Mouse (Mus musculus): ENCODE measurements around the gene Pan3. TPM values are rescaled to one million over a fixed set of nuclear protein-coding genes. Genes with fewer than 3 reads are reported as not detected.

Pan3 gene
- polyA plus RNA-seq, 1 experiment from 2014 or later = 36.4 TPM

GRCm38 (mm10) chr5:147490907-147491306, 60.9 kb downstream of the Pan3 start:
- H3K36me3 ChIP-seq (ENCODE audit: control insufficient read depth, insufficient read depth, low read length) = no peaks in the 10 kb centered on the region
- no peak overlapping the region for H3K4me2 ChIP-seq (ENCODE audit: low read length)
- no peaks in the 10 kb centered on the region for H3K4me1 ChIP-seq (ENCODE audit: control insufficient read depth, insufficient read depth, low read depth, low read length)
- H3K27me3 ChIP-seq (replicated peaks; ENCODE audit: control insufficient read depth, insufficient read depth, low read length) = no peaks in the 10 kb centered on the region
- H3K9ac ChIP-seq (ENCODE audit: low read depth, low read length) = no peak overlapping the region
- no peak for ATAC-seq
- no peaks in the 10 kb centered on the region for H3K9me3 ChIP-seq (ENCODE audit: control insufficient read depth, low read length)
- no peak overlapping the region for H3K27ac ChIP-seq (ENCODE audit: low read depth, low read length)
- WGBS = 94% methylated on average over 5 of the region's 5 CpGs
- no peak overlapping the region for H3K4me3 ChIP-seq (ENCODE audit: low read length)

GRCm38 (mm10) chr5:147492511-147492910, 62.5 kb downstream of the Pan3 start:
- Histone ChIP-seq H3K27ac (ENCODE audit: low read depth, low read length) (no peak overlapping the region), H3K27me3 (replicated peaks; ENCODE audit: control insufficient read depth, insufficient read depth, low read length) (no peaks in the 10 kb centered on the region), H3K4me3 (ENCODE audit: low read length) (no peak overlapping the region), H3K4me1 (ENCODE audit: control insufficient read depth, insufficient read depth, low read depth, low read length) (no peaks in the 10 kb centered on the region), H3K9me3 (ENCODE audit: control insufficient read depth, low read length) (no peaks in the 10 kb centered on the region), H3K4me2 (ENCODE audit: low read length) (no peak overlapping the region), H3K36me3 (ENCODE audit: control insufficient read depth, insufficient read depth, low read length) (no peaks in the 10 kb centered on the region), H3K9ac (ENCODE audit: low read depth, low read length) (no peak overlapping the region)
- 87% methylated on average over 3 of the region's 3 CpGs for WGBS
- ATAC-seq = no peak

DNA sequence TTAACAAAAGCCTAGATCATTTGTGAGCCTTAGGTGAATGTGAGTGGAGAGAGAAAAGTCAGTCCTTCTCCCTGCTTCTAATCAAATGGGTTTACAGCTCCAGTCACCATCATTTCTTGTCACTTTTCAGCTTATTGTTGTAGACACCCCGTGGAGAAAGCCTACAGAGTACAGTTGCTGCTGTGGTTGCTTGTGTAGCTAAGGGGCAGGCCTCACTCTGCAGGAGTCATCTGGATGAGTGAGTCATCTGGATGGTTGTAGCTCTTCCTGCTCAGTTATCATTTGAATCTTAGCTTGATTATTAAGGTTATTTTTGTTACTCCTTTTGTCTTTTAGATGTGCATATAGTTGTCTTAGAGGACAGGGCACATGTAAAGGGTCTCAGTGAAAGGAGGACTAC, 63.2 kb downstream of the Pan3 start:
- no peaks in the 10 kb centered on the region for H3K27me3 ChIP-seq (replicated peaks; ENCODE audit: control insufficient read depth, insufficient read depth, low read length)
- no peaks in the 10 kb centered on the region for H3K36me3 ChIP-seq (ENCODE audit: control insufficient read depth, insufficient read depth, low read length)
- no peak overlapping the region for H3K27ac ChIP-seq (ENCODE audit: low read depth, low read length)
- 69% methylated on average over 1 of the region's 1 CpGs for WGBS
- ATAC-seq = no peak
- no peaks in the 10 kb centered on the region for H3K4me1 ChIP-seq (ENCODE audit: control insufficient read depth, insufficient read depth, low read depth, low read length)
- H3K9me3 ChIP-seq (ENCODE audit: control insufficient read depth, low read length) = no peaks in the 10 kb centered on the region
- H3K4me2 ChIP-seq (ENCODE audit: low read length) = no peak overlapping the region
- no peak overlapping the region for H3K4me3 ChIP-seq (ENCODE audit: low read length)
- no peak overlapping the region for H3K9ac ChIP-seq (ENCODE audit: low read depth, low read length)

- WGBS = 93% methylated on average over 8 of the region's 8 CpGs
- no peak overlapping the region for H3K27ac ChIP-seq (ENCODE audit: low read depth, low read length)
Measured at GRCm38 (mm10) chr5:147493685-147494084, 63.7 kb downstream of the Pan3 start.

DNA sequence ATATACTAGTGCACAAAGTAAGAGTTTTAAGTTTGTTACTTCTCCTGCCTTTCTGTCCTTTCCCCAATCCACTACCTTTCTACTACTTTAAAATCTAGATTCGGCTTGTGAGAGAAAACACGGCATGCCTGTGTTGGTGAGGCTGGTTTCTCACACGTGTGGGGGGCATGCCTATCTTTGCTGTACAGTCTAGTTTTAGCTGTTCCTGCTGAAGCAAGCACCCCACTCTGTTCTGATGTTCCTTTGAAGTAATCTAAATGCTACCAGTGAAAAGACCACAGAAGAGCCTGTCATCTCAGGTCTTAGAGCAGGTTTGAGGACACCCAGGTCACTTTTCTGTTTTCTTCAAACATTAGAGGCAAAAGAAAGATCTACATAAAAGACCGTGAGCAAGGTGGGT, 64.4 kb downstream of the Pan3 start:
- H3K4me2 ChIP-seq (ENCODE audit: low read length) = no peak overlapping the region
- H3K27me3 ChIP-seq (replicated peaks; ENCODE audit: control insufficient read depth, insufficient read depth, low read length) = no peaks in the 10 kb centered on the region
- H3K27ac ChIP-seq (ENCODE audit: low read depth, low read length) = no peak overlapping the region
- no peak overlapping the region for H3K4me3 ChIP-seq (ENCODE audit: low read length)
- no peaks in the 10 kb centered on the region for H3K4me1 ChIP-seq (ENCODE audit: control insufficient read depth, insufficient read depth, low read depth, low read length)
- 94% methylated on average over 4 of the region's 4 CpGs for WGBS
- no peak for ATAC-seq
- H3K9ac ChIP-seq (ENCODE audit: low read depth, low read length) = no peak overlapping the region
- no peaks in the 10 kb centered on the region for H3K9me3 ChIP-seq (ENCODE audit: control insufficient read depth, low read length)
- H3K36me3 ChIP-seq (ENCODE audit: control insufficient read depth, insufficient read depth, low read length) = no peaks in the 10 kb centered on the region

More at GRCm38 (mm10) chr5:147493685-147494084, 63.7 kb downstream of the Pan3 start:
- no peak for ATAC-seq
- no peaks in the 10 kb centered on the region for H3K27me3 ChIP-seq (replicated peaks; ENCODE audit: control insufficient read depth, insufficient read depth, low read length)
- H3K4me1 ChIP-seq (ENCODE audit: control insufficient read depth, insufficient read depth, low read depth, low read length) = no peaks in the 10 kb centered on the region
- no peak overlapping the region for H3K9ac ChIP-seq (ENCODE audit: low read depth, low read length)
- no peak overlapping the region for H3K4me3 ChIP-seq (ENCODE audit: low read length)
- no peaks in the 10 kb centered on the region for H3K36me3 ChIP-seq (ENCODE audit: control insufficient read depth, insufficient read depth, low read length)
- H3K9me3 ChIP-seq (ENCODE audit: control insufficient read depth, low read length) = no peaks in the 10 kb centered on the region
- H3K4me2 ChIP-seq (ENCODE audit: low read length) = no peak overlapping the region

DNA sequence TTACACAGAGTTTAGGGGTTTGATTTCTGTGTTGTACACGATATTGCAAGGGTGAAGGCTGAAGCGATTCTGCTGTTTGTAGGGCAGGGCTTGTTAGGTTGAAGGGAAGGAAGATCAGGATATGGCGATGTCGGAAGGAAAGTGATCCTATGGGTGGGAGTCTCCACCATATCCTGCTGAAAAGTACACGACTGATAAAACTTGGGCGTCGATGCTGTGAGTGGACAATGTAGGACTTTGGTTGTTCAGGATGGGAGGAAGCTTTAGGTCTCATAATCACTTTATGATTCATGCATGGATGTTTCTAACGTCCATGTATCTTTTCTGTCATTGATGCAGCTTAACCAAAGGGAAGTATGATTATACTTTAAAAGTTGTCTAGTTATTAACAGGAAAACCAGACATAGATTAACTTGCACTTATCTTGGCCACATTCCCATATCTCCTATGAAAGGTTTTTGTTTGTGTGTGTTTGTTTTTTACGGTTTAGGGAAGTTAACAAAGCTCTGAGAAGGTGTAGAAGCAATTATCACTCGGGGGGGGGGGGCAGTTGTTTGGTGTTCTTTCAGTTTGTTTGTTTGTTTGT, 64.9 kb downstream of the Pan3 start:
- no peak for ATAC-seq
- 94% methylated on average over 10 of the region's 10 CpGs for WGBS

DNA sequence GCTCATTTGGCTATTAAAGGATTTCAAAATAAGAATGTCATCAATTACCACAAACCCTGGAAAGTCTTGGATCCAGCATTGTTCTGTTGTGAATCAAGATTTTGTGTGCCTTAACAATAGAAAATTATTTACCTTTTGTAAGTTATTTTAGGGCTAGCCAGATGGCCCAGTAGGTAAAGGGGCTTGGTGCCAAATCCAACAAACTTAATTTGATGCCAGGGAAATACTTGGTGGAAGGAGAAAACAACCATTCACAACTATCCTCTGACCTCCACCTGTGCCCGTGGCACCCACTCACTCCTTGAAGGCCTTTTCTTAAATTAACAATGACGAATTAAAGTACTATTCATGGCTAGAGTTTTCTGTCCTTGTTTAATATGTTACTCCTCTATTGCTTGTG, 66.0 kb downstream of the Pan3 start:
- Histone ChIP-seq H3K27ac (ENCODE audit: low read depth, low read length) (no peak overlapping the region), H3K36me3 (ENCODE audit: control insufficient read depth, insufficient read depth, low read length) (no peaks in the 10 kb centered on the region), H3K27me3 (replicated peaks; ENCODE audit: control insufficient read depth, insufficient read depth, low read length) (no peaks in the 10 kb centered on the region), H3K4me2 (ENCODE audit: low read length) (no peak overlapping the region), H3K9ac (ENCODE audit: low read depth, low read length) (no peak overlapping the region), H3K4me1 (ENCODE audit: control insufficient read depth, insufficient read depth, low read depth, low read length) (no peaks in the 10 kb centered on the region), H3K9me3 (ENCODE audit: control insufficient read depth, low read length) (no peaks in the 10 kb centered on the region), H3K4me3 (ENCODE audit: low read length) (no peak overlapping the region)
- ATAC-seq = no peak
- 80% methylated on average over 2 of the region's 2 CpGs for WGBS

More for the DNA sequence above, 64.9 kb downstream of the Pan3 start:
- Histone ChIP-seq H3K27ac (ENCODE audit: low read depth, low read length) (no peak overlapping the region), H3K9ac (ENCODE audit: low read depth, low read length) (no peak overlapping the region), H3K27me3 (replicated peaks; ENCODE audit: control insufficient read depth, insufficient read depth, low read length) (no peaks in the 10 kb centered on the region), H3K4me1 (ENCODE audit: control insufficient read depth, insufficient read depth, low read depth, low read length) (no peaks in the 10 kb centered on the region), H3K4me3 (ENCODE audit: low read length) (no peak overlapping the region), H3K4me2 (ENCODE audit: low read length) (no peak overlapping the region), H3K9me3 (ENCODE audit: control insufficient read depth, low read length) (no peaks in the 10 kb centered on the region), H3K36me3 (ENCODE audit: control insufficient read depth, insufficient read depth, low read length) (no peaks in the 10 kb centered on the region)

- H3K27ac ChIP-seq (ENCODE audit: low read depth, low read length) = no peak overlapping the region
- 76% methylated on average over 4 of the region's 4 CpGs for WGBS
- no peak overlapping the region for H3K4me3 ChIP-seq (ENCODE audit: low read length)
- H3K36me3 ChIP-seq (ENCODE audit: control insufficient read depth, insufficient read depth, low read length) = no peaks in the 10 kb centered on the region
- no peak for ATAC-seq
- H3K27me3 ChIP-seq (replicated peaks; ENCODE audit: control insufficient read depth, insufficient read depth, low read length) = no peaks in the 10 kb centered on the region
- no peaks in the 10 kb centered on the region for H3K9me3 ChIP-seq (ENCODE audit: control insufficient read depth, low read length)
- no peaks in the 10 kb centered on the region for H3K4me1 ChIP-seq (ENCODE audit: control insufficient read depth, insufficient read depth, low read depth, low read length)
- H3K9ac ChIP-seq (ENCODE audit: low read depth, low read length) = no peak overlapping the region
- no peak overlapping the region for H3K4me2 ChIP-seq (ENCODE audit: low read length)
Measured at GRCm38 (mm10) chr5:147496921-147497320, 67.0 kb downstream of the Pan3 start.

GRCm38 (mm10) chr5:147497714-147498113, 67.8 kb downstream of the Pan3 start:
- Histone ChIP-seq H3K36me3 (ENCODE audit: control insufficient read depth, insufficient read depth, low read length) (no peaks in the 10 kb centered on the region), H3K27me3 (replicated peaks; ENCODE audit: control insufficient read depth, insufficient read depth, low read length) (no peaks in the 10 kb centered on the region), H3K4me3 (ENCODE audit: low read length) (no peak overlapping the region), H3K27ac (ENCODE audit: low read depth, low read length) (no peak overlapping the region), H3K9ac (ENCODE audit: low read depth, low read length) (no peak overlapping the region), H3K4me2 (ENCODE audit: low read length) (no peak overlapping the region), H3K4me1 (ENCODE audit: control insufficient read depth, insufficient read depth, low read depth, low read length) (no peaks in the 10 kb centered on the region), H3K9me3 (ENCODE audit: control insufficient read depth, low read length) (no peaks in the 10 kb centered on the region)
- WGBS = 67% methylated on average over 3 of the region's 3 CpGs
- no peak for ATAC-seq
